Mouse (Mus musculus) natural killer cell, adult 2 months (primary cell): ENCODE measurements around the gene Nup50.
A peak's percentile ranks its signal among the peaks of the same experiment; 100 is the strongest.

Source experiments
- DNase-seq, 2 experiments: peaks; one replicate each; pipeline ENCODE4 v3.0.0; 2022; ENCODE audit warnings: low spot score in 2 of 2

The Nup50 gene

GRCm38 (mm10) chr15:84950053-84950452, 26.8 kb downstream of the Nup50 start:
- DNase-seq: no peak

- DNase-seq: no peak
These were observed 30.0 kb downstream of the Nup50 start for GRCm38 (mm10) chr15:84953259-84953658.

- no peak for DNase-seq
These were observed 34.6 kb downstream of the Nup50 start for GRCm38 (mm10) chr15:84957851-84958250.

GRCm38 (mm10) chr15:84958331-84958730, 35.1 kb downstream of the Nup50 start:
- no peak for DNase-seq

GRCm38 (mm10) chr15:84959891-84960290, 36.7 kb downstream of the Nup50 start:
- DNase-seq: no peak

- DNase-seq: no peak
These were observed 37.5 kb downstream of the Nup50 start for GRCm38 (mm10) chr15:84960692-84961091.

GRCm38 (mm10) chr15:84962518-84962917, 39.3 kb downstream of the Nup50 start:
- no peak for DNase-seq

- DNase-seq: peak; percentile 28 to 48
These were observed 41.6 kb downstream of the Nup50 start for GRCm38 (mm10) chr15:84964771-84965170.

GRCm38 (mm10) chr15:84965575-84966360, 42.6 kb downstream of the Nup50 start:
- DNase-seq: peak in 1 of 2 experiments; percentile 40

GRCm38 (mm10) chr15:84968534-84968933, 45.3 kb downstream of the Nup50 start:
- DNase-seq: peak in 1 of 2 experiments; percentile 31

- no peak for DNase-seq
These were observed 49.8 kb downstream of the Nup50 start for GRCm38 (mm10) chr15:84972860-84973543.

GRCm38 (mm10) chr15:84973544-84973871, 50.3 kb downstream of the Nup50 start:
- no peak for DNase-seq

GRCm38 (mm10) chr15:84975729-84976128, 52.5 kb downstream of the Nup50 start:
- no peak for DNase-seq

- DNase-seq: no peak
These were observed 58.5 kb downstream of the Nup50 start for GRCm38 (mm10) chr15:84981609-84982313.

- no peak for DNase-seq
These were observed 59.7 kb downstream of the Nup50 start for GRCm38 (mm10) chr15:84982888-84983287.

- DNase-seq: no peak
These were observed 60.5 kb downstream of the Nup50 start for GRCm38 (mm10) chr15:84983721-84984120.

GRCm38 (mm10) chr15:84985516-84986160, 62.4 kb downstream of the Nup50 start:
- no peak for DNase-seq

- peak in 1 of 2 experiments; percentile 33 for DNase-seq
These were observed 63.2 kb downstream of the Nup50 start for GRCm38 (mm10) chr15:84986171-84987019.

- DNase-seq: peak; percentile 11 to 21
These were observed 64.0 kb downstream of the Nup50 start for GRCm38 (mm10) chr15:84987020-84987815.
